Mouse (Mus musculus): ENCODE results near the gene Ust.

- TF ChIP-seq POLR2A (IDR thresholded peaks at IDR 0.05; ENCODE audit: insufficient read depth, low read depth, low read length) (no peak), CTCF (IDR thresholded peaks at IDR 0.05) (no peak), EP300 (IDR thresholded peaks at IDR 0.05; ENCODE audit: insufficient read depth, low read depth, low read length) (no peak)
Observed at GRCm38 (mm10) chr10:8358286-8359045, 160.2 kb downstream of the Ust start.

Measured in heart, adult 2 months (tissue).